Mouse (Mus musculus): ENCODE results near the gene Capn5.

DNA sequence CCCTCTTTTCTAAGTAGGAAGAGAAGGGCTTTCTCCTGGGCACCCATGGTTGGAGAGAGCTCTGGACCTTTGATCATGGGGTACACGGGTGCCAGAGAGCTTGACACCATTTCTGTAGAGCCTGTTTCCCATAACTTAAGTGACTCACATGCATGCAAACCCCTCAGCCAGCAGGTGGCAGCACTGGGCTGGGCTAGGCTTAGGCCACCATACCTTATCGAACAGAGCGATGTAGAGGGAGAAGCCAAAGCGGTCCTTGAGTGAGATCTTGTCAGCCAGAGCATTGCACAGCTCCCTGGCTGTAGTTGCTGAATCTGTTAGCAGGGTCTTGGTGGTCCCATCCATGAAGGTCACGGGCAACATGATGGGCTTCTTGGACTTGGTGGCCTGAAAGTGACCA is 106.5 kb downstream of the Capn5 start:
- TF ChIP-seq MEF2A (IDR thresholded peaks at IDR 0.05; ENCODE audit: borderline replicate concordance, low read depth, low read length): no peak
- no peak for TF ChIP-seq MAX (IDR thresholded peaks at IDR 0.05; ENCODE audit: low read length)
- peak; percentile 92 to 95 for TF ChIP-seq CTCF (conservative IDR thresholded peaks at IDR 0.05 in 1 of 2, IDR thresholded peaks at IDR 0.05 in 1 of 2; ENCODE audit: low read depth in 2 of 2, low read length in 2 of 2)
- no peak for TF ChIP-seq POLR2A (IDR thresholded peaks at IDR 0.05; ENCODE audit: low read depth, low read length)
- no peak for TF ChIP-seq MAFK (IDR thresholded peaks at IDR 0.05; ENCODE audit: insufficient replicate concordance, low read length)
- no peak for TF ChIP-seq POLR2AphosphoS2 (IDR thresholded peaks at IDR 0.05; ENCODE audit: low read depth, low read length)
- no peak for TF ChIP-seq E2F4 (IDR thresholded peaks at IDR 0.05; ENCODE audit: insufficient replicate concordance, low read depth, low read length)
- TF ChIP-seq ZKSCAN1 (IDR thresholded peaks at IDR 0.05; ENCODE audit: borderline replicate concordance, low read depth, low read length): no peak
- TF ChIP-seq TCF12 (IDR thresholded peaks at IDR 0.05; ENCODE audit: low read depth, low read length): no peak
- TF ChIP-seq ZC3H11A (IDR thresholded peaks at IDR 0.05; ENCODE audit: low read depth, low read length): no peak

All from CH12.LX (cell line).